Mouse (Mus musculus) embryonic facial prominence, embryonic 14.5 days (tissue): ENCODE measurements around the gene Jph4. TPM values are rescaled to one million over a fixed set of nuclear protein-coding genes. Genes with fewer than 3 reads are reported as not detected.

Source experiments
- ATAC-seq: fragments of 200-750 bp; cut with Nextera tagmentation; 2 replicates; pipeline ENCODE4 v1.8.0; 2017; ENCODE audit warnings: low read depth, moderate number of reproducible peaks, moderate TSS enrichment
- DNase-seq: peaks from one replicate; pipeline ENCODE4 v3.0.0-alpha.2; 2015; ENCODE audit warnings: low spot score
- H3K27ac ChIP-seq: fragments of 300-500 bp; sonication (generic); replicated peaks from 2 replicates; pipeline ENCODE4 v1.5.1; 2014; ENCODE audit warnings: low read depth, mild to moderate bottlenecking, low read length, moderate library complexity
- H3K27me3 ChIP-seq: fragments of 300-500 bp; sonication (generic); replicated peaks from 2 replicates; pipeline ENCODE4 v1.6.1; 2014; ENCODE audit warnings: low read length; ENCODE audit not compliant: control insufficient read depth, insufficient read depth
- H3K36me3 ChIP-seq: fragments of 300-500 bp; sonication (generic); 2 replicates; pipeline ENCODE4 v1.6.1; 2014; ENCODE audit warnings: low read length, mixed read lengths; ENCODE audit not compliant: control insufficient read depth, insufficient read depth
- H3K4me1 ChIP-seq: fragments of 300-500 bp; sonication (generic); 2 replicates; pipeline ENCODE4 v1.6.1; 2014; ENCODE audit warnings: antibody characterized with exemption, low read length; ENCODE audit not compliant: control insufficient read depth, insufficient read depth
- H3K4me2 ChIP-seq: fragments of 300-500 bp; sonication (generic); 2 replicates; pipeline ENCODE4 v1.6.1; 2014; ENCODE audit warnings: low read depth, mild to moderate bottlenecking, low read length, moderate library complexity, mixed read lengths
- H3K4me3 ChIP-seq: fragments of 300-500 bp; sonication (generic); 2 replicates; pipeline ENCODE4 v1.5.1; 2014; ENCODE audit warnings: low read depth, mild to moderate bottlenecking, low read length
- H3K9ac ChIP-seq: fragments of 300-500 bp; sonication (generic); 2 replicates; pipeline ENCODE4 v1.6.1; 2014; ENCODE audit warnings: low read depth, mild to moderate bottlenecking, low read length, moderate library complexity, mixed read lengths
- H3K9me3 ChIP-seq: fragments of 300-500 bp; sonication (generic); 2 replicates; pipeline ENCODE4 v1.6.1; 2016; ENCODE audit warnings: low read length; ENCODE audit not compliant: control insufficient read depth
- whole genome bisulfite sequencing: fragments of 180-500 bp; shearing (Covaris S2); extraction: QIAGEN DNeasy Blood & Tissue Kit; methylation state at CpG from one replicate; pipeline ENCODE4 v1.1.7; 2014; 5-methylcytosine and 5-hydroxymethylcytosine counted together
- polyA plus RNA-seq: library from polyadenylated mRNA; unstranded; fragments of >200 nt; fragmentation: Nextera tagmentation; extraction: Ambion mirVana; gene quantifications from 2 replicates; pipeline ENCODE4 v1.2.1, GENCODE M21; 2014

The Jph4 gene
- polyA plus RNA-seq, 1 experiment from 2014 or later, result 3.8 TPM

- Histone ChIP-seq H3K9me3 (no peaks in the 10 kb centered on the region), H3K27ac (no peak overlapping the region), H3K4me1 (peaks cover 16% of the 10 kb centered on the region), H3K27me3 (no peaks in the 10 kb centered on the region), H3K36me3 (no peaks in the 10 kb centered on the region), H3K4me2 (no peak overlapping the region), H3K9ac (no peak overlapping the region), H3K4me3 (no peak overlapping the region)
- DNase-seq (no peak), ATAC-seq (no peak)
- whole genome bisulfite sequencing, result 75% methylated on average over 1 of the region's 1 CpGs
Observed at GRCm38 (mm10) chr14:55059009-55059408, 57.7 kb downstream of the Jph4 start.

Other genes with a start within 250 kb of the Jph4 start
- 9.1 and 11.5 TPM in 2 replicates for gene Homez, start 246.0 kb downstream of the Jph4 start, polyA plus RNA-seq
- gene Ppp1r3e, start 239.4 kb downstream of the Jph4 start, polyA plus RNA-seq, result 2.1 and 2.4 TPM in 2 replicates
- 4.5 and 4.8 TPM in 2 replicates for gene Bcl2l2, start 233.6 kb downstream of the Jph4 start, polyA plus RNA-seq
- not detected in 2 replicates for gene Gm20521, start 233.5 kb downstream of the Jph4 start, polyA plus RNA-seq
- gene Pabpn1, start 224.4 kb downstream of the Jph4 start, polyA plus RNA-seq, result 110 and 118 TPM in 2 replicates
- 42.4 and 56.0 TPM in 2 replicates for gene Slc22a17, start 203.8 kb downstream of the Jph4 start, polyA plus RNA-seq
- 52.2 and 59.1 TPM in 2 replicates for gene Efs, start 190.8 kb downstream of the Jph4 start, polyA plus RNA-seq
- 0.49 and 0.59 TPM in 2 replicates for gene Il25, start 184.2 kb downstream of the Jph4 start, polyA plus RNA-seq
- gene Cmtm5, start 180.7 kb downstream of the Jph4 start, polyA plus RNA-seq, result 13.7 and 14.8 TPM in 2 replicates
- 8.6 and 10.3 TPM in 2 replicates for gene Myh6, start 150.0 kb downstream of the Jph4 start, polyA plus RNA-seq
- not detected in 2 replicates for gene Gm17428, start 140.0 kb downstream of the Jph4 start, polyA plus RNA-seq
- gene Myh7, start 122.3 kb downstream of the Jph4 start, polyA plus RNA-seq, result 92.5 and 103 TPM in 2 replicates
- gene Ngdn, start 101.5 kb downstream of the Jph4 start, polyA plus RNA-seq, result 70.1 and 71.6 TPM in 2 replicates
- 3.4 and 3.7 TPM in 2 replicates for gene Zfhx2, start 24.6 kb downstream of the Jph4 start, polyA plus RNA-seq
- gene Thtpa, start 22.2 kb downstream of the Jph4 start, polyA plus RNA-seq, result 16.7 and 22.6 TPM in 2 replicates
- 15.3 and 17.6 TPM in 2 replicates for gene Ap1g2, start 10.3 kb downstream of the Jph4 start, polyA plus RNA-seq
- 2.8 and 5.7 TPM in 2 replicates for gene Dhrs2, start 105.1 kb upstream of the Jph4 start, polyA plus RNA-seq